Mouse (Mus musculus): ENCODE data around the gene Tesk1.

The Tesk1 gene

GRCm38 (mm10) chr4:43419801-43420281 is 21.9 kb upstream of the Tesk1 start:
- DNase-seq, result no peak

- peak; percentile 79 for DNase-seq
Observed at GRCm38 (mm10) chr4:43420305-43420704, 21.4 kb upstream of the Tesk1 start.

GRCm38 (mm10) chr4:43421632-43422240 is 20.0 kb upstream of the Tesk1 start:
- DNase-seq, result no peak

- no peak for DNase-seq
Observed at GRCm38 (mm10) chr4:43423267-43423934, 18.3 kb upstream of the Tesk1 start.

GRCm38 (mm10) chr4:43424072-43424471 is 17.7 kb upstream of the Tesk1 start:
- DNase-seq, result no peak

GRCm38 (mm10) chr4:43425197-43425596 is 16.5 kb upstream of the Tesk1 start:
- DNase-seq, result no peak

GRCm38 (mm10) chr4:43425648-43426380 is 15.9 kb upstream of the Tesk1 start:
- DNase-seq, result no peak

GRCm38 (mm10) chr4:43426487-43426886 is 15.3 kb upstream of the Tesk1 start:
- DNase-seq, result no peak

GRCm38 (mm10) chr4:43427501-43428179 is 14.1 kb upstream of the Tesk1 start:
- no peak for DNase-seq

- no peak for DNase-seq
Observed at GRCm38 (mm10) chr4:43428180-43428861, 13.4 kb upstream of the Tesk1 start.

- DNase-seq, result no peak
Observed at GRCm38 (mm10) chr4:43428946-43429345, 12.8 kb upstream of the Tesk1 start, which contains the start of gene Fam166b. Gene Fam166b (minus strand): TSS chr4:43429134.

- peak; percentile 85 for DNase-seq
Observed at GRCm38 (mm10) chr4:43431690-43432089, 10.0 kb upstream of the Tesk1 start.

- DNase-seq, result no peak
Observed at GRCm38 (mm10) chr4:43432832-43433231, 8.9 kb upstream of the Tesk1 start.

GRCm38 (mm10) chr4:43442044-43442443 is 305 bp downstream of the Tesk1 start:
- peak; percentile 99 for DNase-seq

- peak; percentile 75 for DNase-seq
Observed at GRCm38 (mm10) chr4:43442456-43443361, 970 bp downstream of the Tesk1 start.

GRCm38 (mm10) chr4:43443511-43443910 is 1.8 kb downstream of the Tesk1 start:
- no peak for DNase-seq

GRCm38 (mm10) chr4:43447251-43447650 is 5.5 kb downstream of the Tesk1 start:
- DNase-seq, result no peak

- no peak for DNase-seq
Observed at GRCm38 (mm10) chr4:43448554-43448953, 6.8 kb downstream of the Tesk1 start.

- no peak for DNase-seq
Observed at GRCm38 (mm10) chr4:43452315-43452714, 10.6 kb downstream of the Tesk1 start.

GRCm38 (mm10) chr4:43453413-43453812 is 11.7 kb downstream of the Tesk1 start:
- DNase-seq, result no peak

- DNase-seq, result no peak
Observed at GRCm38 (mm10) chr4:43454041-43454836, 12.5 kb downstream of the Tesk1 start, which contains the start of gene Cd72. Gene Cd72 (minus strand): TSS chr4:43454628.
